Mouse (Mus musculus) adrenal gland, adult 2 months (tissue): ENCODE measurements at regions not wholly inside any gene's neighbourhood (a gene's known extent, or its start where the extent isn't known, plus 50 kb on each side); places are given as distances from the start of the nearest gene placed in this dataset.
"Not testable (repeated sequence)": the region's sequence is repeated elsewhere in the genome, so short reads cannot be mapped to it uniquely, and the experiment has no call there.

Source experiments
- DNase-seq: peaks from one replicate; pipeline ENCODE4 v3.0.0; 2021

DNA sequence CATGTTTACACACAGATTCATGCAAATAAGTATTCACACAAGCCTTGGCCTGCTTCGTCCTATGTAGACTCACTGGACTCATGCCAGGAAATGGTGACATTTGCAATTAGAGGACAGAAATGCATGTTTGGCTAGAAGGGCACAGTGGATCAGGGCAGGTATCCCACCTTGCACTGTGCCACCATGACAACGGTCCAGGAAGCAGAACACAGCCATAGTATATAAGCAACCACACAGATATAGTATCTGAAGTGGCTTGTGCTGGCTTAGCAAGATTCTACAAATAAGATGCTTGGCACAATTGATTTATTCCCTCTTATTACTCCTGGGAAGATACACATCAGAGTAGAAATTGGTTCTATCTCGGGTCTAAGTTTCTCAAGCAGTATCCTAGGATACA, 218.0 kb downstream of the Unc5cl start:
- DNase-seq, result no peak

DNA sequence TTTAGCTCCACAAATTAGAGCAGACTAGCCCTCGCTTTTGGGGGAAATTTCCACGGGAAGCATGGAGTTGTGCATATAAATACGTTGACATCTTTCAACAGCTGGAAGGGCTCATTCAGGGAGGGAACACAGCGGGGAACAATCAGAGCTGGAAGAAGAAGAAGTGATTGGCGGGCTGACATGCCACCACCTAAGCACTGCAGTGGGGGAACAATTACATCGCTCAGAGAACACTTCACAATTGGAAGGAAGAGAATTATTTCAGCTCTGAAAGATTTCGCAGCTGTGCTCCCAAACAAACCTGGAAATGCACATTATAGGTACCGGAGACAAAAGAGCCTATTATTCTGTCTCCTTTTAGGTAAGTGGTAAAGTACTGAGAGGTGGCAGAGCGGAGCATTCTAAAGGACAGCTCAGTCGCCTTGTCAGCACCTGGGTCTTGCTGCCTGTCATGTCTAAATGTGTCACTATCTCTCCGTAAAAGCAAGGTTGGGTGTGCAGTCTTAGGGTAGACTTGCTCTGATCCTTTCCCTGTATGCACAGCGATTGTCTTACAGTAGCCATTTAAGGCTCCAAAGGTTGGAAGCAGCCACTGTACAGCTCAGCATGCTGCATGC, 223.6 kb downstream of the Unc5cl start:
- no peak for DNase-seq

DNA sequence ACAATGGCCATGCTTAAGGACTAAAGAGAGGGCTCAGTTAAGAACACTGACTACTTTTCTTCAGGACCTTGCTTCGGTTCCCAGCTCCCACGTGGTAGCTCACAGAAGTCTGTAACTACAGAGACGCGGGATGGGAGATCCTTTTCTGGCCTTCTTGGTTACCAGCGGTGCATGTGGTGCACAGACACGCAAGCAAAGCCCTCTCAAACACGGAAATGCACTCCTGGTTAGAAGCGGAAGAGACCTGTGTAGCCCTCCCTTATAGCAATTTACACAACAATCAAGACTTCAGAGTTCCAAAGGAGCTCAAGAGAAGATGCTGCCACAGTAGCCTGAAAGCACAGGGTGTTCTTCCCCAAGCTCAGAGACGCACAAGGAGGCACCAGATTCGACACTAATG, 225.6 kb downstream of the Unc5cl start:
- no peak for DNase-seq

DNA sequence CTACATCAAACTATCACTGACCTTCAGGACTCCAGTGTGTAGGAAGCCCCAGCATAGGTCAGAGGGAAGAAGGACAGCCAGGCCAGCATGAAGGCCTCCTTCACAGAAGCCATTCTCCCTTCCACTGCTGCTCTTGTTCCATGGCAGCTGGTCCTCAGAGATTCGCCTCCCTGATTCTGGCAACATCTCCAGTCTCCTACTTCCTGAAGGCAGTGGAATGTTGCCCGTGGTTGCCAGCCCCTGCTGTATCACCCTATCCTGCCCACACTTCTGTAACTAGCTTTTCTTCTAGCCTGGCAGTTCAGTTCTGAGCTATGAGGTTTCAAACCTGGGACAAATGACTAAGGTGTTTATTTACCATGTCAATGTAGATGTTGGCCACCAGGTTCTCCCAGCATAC, 234.2 kb downstream of the Unc5cl start:
- DNase-seq, result no peak

DNA sequence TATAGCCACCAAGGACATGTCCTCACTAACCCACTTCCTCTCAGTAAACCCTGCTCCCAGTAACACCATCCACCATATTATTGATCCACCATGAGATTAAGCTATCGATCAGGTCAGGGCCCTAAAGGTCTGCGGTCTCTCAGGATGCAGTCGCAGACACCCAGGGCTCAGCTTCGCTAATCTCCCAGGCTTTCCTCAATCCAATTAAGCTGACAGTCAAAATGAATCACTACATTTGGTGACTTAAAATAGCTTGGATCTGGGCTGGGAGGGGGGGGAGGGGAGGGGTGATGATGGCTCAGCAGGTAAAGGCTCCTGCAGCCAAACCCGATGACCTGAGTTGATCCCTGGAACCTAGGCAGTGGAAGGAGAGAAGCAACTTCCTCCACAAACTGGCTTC, 233.7 kb upstream of the Lrfn2 start:
- no peak for DNase-seq

DNA sequence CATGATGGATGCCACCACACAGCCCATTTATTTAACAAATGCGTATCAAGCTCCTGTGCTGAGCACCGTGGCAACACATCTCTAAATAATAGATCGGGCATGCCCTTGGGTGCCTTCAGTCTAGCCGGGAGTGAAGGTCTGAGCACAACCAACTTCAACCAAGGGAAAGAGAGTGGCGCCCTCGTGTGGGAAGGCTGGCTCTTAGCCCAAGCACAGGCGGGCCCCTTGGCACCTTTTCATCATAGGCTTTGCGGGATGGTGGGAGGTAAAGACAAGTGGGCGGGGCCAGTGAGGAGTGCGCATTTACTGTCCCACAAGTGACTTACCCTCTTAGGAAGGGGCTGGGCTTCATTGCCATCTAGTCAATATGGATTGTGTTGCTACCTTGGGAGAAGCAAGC, 231.6 kb upstream of the Lrfn2 start:
- no peak for DNase-seq

DNA sequence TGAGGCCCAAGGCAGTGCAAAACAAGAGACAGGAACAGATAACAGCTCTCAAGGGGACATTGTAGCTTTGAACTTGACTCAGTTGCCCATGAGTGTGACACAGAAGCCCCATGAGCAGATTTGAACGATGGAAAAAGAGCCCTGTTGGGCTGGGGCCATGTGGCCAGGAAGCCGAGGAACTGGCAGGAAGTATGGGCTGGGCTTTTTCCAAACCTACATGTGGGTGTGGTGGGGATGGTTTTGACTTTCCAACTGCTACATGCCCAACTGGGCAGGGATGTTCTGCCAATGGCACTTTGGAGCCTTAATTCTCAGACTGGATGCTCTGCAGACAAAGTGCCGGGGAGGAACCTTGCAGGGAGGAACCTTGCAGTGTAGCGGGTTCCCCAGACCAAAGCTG, 211.7 kb upstream of the Lrfn2 start:
- no peak for DNase-seq

DNA sequence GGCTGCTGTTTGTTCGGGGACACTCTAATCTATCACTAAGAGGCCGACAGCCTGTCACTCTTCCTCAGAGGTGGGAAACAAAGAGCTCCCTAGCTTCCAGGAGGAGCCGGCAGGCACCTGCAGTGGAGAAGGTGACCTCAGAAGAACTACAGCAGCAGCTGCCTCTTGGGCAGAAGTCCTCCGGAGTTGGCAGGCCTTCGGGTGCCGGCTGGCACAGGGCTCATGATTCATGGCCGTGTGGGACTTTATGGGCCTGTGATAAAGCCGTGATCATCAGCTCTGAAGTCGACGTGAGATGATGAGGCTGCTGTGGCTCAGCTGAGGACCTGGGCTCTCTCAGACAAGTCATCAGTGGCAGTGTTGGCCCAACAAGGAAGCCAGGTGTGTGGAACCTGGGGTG, 208.9 kb upstream of the Lrfn2 start:
- DNase-seq, result no peak

DNA sequence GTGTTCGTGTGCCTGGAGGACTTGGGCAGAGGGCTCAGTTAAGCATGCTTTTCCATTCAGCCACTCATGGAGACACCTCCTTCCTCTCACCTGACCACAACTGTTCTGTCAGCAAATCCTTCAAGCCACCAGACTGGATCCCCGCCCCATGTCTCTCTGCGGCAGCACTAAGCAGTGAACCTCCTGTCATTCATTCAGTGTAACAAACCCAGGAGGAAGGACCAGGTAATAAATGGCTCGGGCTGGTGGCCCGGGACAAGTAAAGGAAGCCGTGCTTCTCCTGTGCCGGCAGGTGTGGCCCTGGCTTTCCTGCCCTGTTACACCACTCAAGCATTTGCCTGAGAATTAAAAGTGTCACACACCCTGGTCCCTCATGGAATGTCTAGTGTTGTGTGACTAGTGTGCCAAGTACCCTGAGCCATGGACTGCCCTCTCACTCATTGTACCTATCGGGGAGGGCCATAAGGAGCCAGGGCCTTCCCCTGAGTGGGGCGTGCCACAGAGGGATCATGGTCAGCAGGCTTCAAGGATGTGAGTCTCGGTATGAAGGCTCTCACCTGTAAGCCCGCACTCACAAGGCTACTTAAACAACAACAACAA, 207.6 kb upstream of the Lrfn2 start:
- DNase-seq, result no peak

DNA sequence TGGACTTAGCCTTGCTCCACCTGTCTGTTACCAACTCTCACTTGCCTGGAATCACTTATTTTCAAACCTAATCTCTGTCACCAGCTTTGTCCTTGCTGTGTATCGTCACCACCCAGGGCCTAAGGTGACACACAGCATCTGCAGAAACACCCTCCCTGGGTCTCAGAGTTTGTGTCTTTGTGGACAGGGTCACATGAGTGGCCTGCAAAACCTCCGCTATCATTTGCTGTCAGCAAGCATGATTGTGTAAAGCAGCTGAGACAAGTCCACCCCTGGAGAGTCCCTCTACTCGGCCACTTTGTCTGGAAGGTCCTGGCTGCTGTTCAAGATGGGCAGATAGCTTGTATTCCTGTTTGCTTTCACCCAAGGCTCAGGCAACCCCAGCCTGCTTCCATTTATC, 205.7 kb upstream of the Lrfn2 start:
- no peak for DNase-seq

DNA sequence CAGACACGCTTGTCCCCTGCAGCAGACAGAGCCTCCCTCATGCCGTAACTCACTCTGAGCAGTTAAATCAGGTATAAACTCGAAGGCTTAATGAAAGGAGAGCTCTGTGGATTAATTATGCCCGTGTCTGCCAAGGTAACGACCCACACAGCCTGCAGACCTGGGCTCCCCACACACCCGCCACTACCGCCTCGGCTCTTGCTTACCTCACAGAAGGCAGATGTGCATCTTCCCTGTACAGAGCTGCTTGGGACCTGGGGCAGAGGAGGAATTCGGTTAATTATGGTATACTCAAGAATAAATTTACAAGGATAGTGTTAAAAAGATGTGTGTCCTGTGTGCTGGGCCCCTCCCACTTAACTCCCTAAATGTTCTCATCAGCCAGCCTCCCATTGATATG, 198.4 kb upstream of the Lrfn2 start:
- no peak for DNase-seq

DNA sequence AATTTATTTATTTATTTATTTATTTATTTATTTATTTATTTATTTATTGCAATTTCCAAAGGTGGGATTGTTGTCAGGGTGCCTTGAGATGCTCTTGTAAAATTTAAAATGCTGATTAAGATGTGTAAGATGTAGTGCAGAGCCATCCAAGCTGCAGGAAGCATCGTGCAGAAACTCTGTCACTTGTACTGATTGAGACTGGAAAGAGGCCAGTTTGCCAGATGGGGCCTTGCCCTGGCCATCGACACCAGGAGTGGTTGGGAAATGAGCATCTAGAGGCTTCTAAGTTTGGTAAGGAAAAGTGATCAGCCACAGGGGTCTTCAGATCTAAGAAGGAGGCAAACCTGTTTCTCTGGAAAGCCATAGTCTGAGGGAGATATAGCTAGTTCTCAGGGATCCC, 195.0 kb upstream of the Lrfn2 start:
- not testable (repeated sequence) for DNase-seq

DNA sequence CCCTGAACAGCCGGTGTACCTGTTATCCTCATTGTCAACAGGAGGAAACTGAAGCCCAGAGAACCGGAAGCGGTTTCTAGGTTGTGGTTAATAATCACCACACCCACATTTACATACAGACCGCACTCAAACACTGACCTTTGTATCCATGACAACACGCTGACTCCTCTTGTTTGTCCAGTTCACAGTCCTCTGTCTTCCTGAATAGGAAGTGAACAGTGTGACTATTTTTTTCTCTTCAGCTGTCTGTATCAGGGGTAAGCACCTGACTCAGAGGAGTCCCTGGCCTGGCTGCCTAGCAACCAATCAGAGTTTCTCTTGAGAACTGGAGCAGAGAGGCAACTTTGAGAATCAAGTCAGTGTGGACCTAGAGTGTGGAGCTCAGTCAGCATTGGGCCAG, 193.5 kb upstream of the Lrfn2 start:
- DNase-seq, result no peak

DNA sequence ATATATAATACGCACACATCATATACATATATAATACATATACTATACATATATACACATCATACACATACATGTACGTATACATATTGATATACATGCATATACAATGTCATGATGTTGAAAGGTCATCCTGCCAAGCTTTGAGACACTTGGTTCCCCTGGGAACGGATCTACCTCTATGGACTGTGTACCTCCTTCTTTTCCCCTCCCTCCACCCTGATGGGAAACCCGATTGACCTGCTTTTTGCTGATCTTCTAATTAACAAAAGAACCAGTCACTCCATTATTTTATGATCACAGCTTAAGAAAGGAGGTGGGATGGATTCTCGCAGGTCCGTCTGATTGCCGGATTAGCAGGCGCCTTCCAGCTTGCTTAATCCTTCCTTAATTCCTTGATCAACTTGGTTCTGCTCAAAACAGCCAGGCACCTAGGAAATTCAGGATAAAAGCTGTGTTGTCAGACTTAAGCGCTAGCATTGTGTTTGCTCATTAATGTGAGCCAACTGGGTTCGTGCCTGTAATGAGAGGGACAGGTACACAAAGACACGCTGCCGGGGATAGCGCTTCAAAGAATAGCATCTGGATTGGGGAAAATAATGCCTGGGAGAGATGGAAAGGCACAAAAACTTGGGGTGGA, 189.3 kb upstream of the Lrfn2 start:
- DNase-seq, result no peak

DNA sequence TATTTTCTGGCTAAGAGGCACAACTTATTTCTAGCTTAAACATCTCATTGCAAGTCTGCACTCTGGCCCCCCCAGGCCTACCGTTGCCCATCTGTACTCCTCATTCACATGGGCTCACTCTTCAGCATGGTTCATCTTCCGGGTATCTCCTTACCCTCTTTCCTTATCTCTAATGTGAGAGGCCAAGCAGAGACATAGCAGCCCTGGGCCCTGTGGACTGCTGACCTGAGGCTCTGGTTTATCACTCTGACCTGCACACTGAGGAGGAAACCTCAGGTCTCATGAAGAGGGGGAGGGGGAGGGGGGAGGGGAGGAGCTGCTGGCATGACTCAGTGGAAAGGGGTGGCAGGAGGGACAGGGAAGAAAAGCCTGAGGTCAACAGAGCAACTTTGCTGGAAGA, 162.1 kb upstream of the Lrfn2 start:
- no peak for DNase-seq

DNA sequence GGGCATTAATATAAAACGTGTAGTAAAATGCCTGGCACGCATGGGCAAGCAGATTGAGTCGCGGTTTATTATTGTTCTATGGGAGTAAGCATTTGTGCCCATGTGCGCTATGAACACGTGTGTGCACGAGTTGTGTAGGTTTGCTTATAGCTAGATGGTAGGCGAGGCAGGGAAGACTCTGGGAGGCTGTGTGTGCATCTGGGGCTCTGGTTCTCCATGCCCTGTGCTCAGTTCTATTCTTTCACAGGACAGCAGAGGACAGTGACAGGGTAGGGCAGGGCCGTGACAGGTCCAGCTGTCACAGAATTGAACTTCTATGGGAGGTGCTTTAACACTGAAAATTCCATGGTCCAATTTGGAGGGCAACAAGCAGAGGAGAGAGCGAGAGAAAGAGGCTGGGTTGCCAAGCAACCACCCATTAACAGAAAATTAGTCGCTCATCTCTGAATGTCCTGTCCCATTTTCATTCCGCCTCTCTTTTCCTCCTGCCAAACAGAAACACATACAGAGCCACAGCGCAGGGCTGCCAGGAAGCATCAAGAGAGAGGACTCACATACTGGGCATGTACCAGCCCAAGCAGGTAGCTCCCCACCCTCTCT, 160.4 kb upstream of the Lrfn2 start:
- DNase-seq, result no peak

DNA sequence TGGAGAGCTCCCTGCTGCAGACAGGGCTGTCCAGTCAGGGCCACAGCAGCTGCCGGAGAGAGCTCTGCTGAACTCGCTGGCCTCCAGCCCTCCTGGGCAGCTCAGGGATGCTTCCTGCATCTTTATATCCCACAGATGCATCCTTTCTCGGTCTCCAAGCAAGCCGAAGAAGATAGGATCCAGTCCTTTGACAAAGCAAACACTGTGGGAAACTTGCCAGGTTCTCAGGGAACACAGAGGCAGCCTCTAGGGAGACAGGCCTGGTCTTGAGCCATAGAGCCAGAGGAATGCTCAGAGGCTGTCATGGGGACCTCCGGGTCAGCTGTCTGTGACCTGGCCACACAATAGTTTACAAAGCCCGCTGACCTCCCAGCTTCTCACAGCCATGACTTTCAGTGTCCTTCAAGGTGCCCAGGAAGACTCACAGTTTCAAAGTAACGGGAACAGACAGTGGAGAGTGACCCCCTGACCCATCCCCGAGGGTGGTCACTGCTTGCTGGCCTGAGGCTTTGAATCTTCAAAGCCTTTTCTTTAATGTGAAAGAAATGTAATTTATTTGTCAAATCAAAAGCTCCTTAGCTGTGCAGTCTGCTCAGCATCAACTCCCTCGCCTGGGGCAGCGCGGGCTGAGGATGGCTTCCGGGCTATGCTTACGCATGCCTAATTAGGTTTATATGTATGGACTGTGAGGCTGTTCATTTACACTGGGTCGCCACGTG, 157.8 kb upstream of the Lrfn2 start:
- no peak for DNase-seq

DNA sequence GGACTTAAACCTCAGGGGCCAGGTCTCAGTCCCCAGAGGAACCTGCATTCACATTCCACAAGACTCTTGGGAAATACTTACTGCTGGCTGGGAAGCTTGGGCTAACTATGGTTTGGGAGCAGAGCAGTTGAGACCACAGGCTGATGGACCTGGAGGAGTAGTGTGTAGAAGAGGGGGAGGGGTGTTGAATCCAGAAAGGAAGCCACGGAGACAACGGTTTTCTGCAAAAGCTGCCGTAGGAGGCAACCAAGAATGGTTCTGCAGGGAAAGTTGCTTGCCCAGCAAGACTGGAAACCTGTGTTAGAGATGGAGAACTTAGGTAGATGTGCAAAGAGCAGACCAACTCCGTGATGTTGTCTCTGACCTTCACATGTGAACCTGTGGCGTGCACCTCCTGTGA, 156.7 kb upstream of the Lrfn2 start:
- no peak for DNase-seq

DNA sequence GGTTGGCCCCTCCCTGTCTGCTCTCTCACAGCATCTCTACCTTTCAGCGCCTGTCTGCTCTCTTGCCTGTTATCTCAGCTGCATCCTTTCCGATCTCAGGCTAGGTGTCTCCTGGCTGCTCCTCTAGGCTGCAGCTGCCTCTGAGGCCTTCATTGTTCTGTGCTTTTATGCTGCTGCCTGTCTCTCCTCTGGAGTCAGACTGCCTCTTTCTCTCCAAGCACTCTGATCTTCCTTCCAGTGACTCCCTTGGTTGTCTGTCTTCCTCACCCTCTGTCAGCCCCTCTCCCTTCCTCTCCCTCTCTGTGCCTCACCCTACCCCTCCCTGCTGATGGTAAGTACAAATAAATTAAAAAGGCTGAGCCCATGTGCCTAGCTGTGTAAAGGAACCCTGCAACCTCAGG, 155.7 kb upstream of the Lrfn2 start:
- DNase-seq, result no peak

DNA sequence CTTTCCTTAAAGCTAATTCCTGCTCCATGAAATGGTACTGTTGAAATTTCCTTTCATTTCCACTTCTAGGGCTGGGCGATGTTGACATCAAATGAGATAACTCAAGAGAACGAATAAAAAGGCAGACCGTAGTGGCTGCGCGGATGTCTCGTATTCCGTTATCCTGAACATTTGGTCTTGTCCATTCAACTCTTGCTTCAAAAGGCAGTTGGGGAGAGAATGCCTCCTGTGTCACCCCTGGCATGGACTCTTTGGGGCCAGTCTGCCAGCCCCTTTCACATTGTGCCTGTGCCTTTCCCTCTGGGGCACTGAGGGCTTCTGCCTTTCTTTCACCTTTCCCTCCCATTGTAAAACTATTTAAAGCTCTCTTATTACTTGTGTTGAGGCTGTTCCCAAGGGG, 152.0 kb upstream of the Lrfn2 start:
- DNase-seq, result no peak

DNA sequence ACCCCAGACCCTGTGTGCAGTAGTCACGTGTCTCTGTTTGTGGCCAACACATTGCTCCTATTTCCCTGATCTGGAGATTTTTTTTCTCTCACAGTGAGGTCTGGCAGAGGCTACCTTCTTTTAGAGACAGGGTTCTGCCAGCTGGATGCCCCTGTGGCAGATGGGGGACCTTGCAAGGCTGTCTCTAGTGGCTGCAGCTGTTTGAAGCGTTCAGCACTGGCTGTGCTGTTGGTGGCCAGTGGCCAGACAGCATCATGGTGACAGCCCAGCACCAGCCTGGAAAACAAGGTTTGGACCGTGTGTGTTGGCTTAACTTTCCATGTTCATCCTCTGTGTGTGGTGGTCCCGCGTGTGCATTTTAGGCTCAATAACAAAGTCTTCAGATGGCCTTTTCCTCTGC, 147.8 kb upstream of the Lrfn2 start:
- DNase-seq, result no peak

DNA sequence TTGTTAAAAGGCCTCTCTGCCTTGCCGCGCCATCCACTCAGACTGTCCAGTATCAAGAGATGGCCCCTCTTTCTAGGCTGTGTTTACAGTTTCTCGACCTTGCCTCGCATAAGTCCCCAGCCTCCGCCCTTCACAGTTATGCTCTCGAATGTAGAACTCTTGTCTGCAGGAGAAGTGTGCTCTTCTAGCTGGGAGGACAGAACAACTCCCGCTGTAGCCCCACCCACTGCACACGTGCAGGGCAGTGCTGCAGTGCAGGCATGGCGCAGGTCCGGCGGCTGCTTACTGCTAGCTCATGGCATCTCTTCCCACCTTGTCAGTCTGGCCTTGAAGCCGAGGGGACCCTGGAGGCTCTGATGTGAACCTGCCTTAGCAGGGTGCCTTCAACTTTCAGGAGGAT, 145.7 kb upstream of the Lrfn2 start:
- DNase-seq, result no peak

DNA sequence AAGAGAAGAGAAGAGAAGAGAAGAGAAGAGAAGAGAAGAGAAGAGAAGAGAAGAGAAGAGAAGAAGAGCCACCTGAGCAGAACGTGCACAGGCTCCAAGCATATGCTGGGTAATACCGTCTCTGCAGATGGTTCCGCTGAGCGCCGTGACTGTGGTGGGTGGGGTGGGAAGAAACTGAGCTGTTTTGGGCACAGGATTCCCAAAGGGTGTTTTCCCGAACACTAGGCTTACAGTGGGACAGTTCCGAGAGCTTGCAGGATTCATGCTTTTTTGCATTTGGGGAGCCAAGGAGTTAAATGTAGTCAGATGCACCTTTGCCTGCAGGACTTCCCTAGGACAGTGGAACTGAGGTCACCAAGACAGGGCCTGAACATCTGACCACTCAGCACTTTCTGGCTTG, 142.3 kb upstream of the Lrfn2 start:
- DNase-seq, result no peak
